Mouse (Mus musculus) CD4-positive, CD25-positive, alpha-beta regulatory T cell, adult 4 months (primary cell): ENCODE results near the gene Atp8a2. TPM values are rescaled to one million over a fixed set of nuclear protein-coding genes. Genes with fewer than 3 reads are reported as not detected.

Experiments used
- ATAC-seq: one replicate; pipeline ENCODE4 v1.8.0; 2017
- polyA plus RNA-seq, 2 experiments: library from polyadenylated mRNA; unstranded; fragments of 100-300 nt; shearing (Covaris generic); gene quantifications; one replicate each; pipeline ENCODE4 v1.2.1; 2017

Gene Atp8a2
- polyA plus RNA-seq: 1 to 10 TPM in 1 of 2 experiments, under 1 TPM in 1; 0.98 to 1.9 TPM

GRCm38 (mm10) chr14:60196884-60197283 is at the start of gene Atp8a2:
TSS of gene Atp8a2 (minus strand) at chr14:60197179.
- no peak for ATAC-seq

- no peak for ATAC-seq
These were observed 41.6 kb upstream of the Atp8a2 start for GRCm38 (mm10) chr14:60238551-60238950.

- ATAC-seq: no peak
These were observed 22.9 kb upstream of the Atp8a2 start for GRCm38 (mm10) chr14:60219886-60220285.

GRCm38 (mm10) chr14:60217616-60218015 is 20.6 kb upstream of the Atp8a2 start:
- no peak for ATAC-seq

- no peak for ATAC-seq
These were observed 19.1 kb upstream of the Atp8a2 start for GRCm38 (mm10) chr14:60216125-60216524.

GRCm38 (mm10) chr14:60215000-60215399 is 18.0 kb upstream of the Atp8a2 start:
- no peak for ATAC-seq

GRCm38 (mm10) chr14:60214040-60214439 is 17.1 kb upstream of the Atp8a2 start:
- ATAC-seq: no peak

GRCm38 (mm10) chr14:60209166-60209565 is 12.2 kb upstream of the Atp8a2 start:
- no peak for ATAC-seq

GRCm38 (mm10) chr14:60204993-60205392 is 8.0 kb upstream of the Atp8a2 start:
- ATAC-seq: no peak

GRCm38 (mm10) chr14:60195999-60196398 is 980 bp downstream of the Atp8a2 start:
- ATAC-seq: no peak

- no peak for ATAC-seq
These were observed 2.4 kb downstream of the Atp8a2 start for GRCm38 (mm10) chr14:60194606-60195005.

- no peak for ATAC-seq
These were observed 7.2 kb downstream of the Atp8a2 start for GRCm38 (mm10) chr14:60189771-60190170.

GRCm38 (mm10) chr14:60188201-60188825 is 8.7 kb downstream of the Atp8a2 start:
- ATAC-seq: no peak

- no peak for ATAC-seq
These were observed 15.7 kb downstream of the Atp8a2 start for GRCm38 (mm10) chr14:60181306-60181705.

- no peak for ATAC-seq
These were observed 18.4 kb downstream of the Atp8a2 start for GRCm38 (mm10) chr14:60178571-60178955.

GRCm38 (mm10) chr14:60177614-60178570 is 19.1 kb downstream of the Atp8a2 start:
- peak; percentile 14 for ATAC-seq

- ATAC-seq: no peak
These were observed 19.9 kb downstream of the Atp8a2 start for GRCm38 (mm10) chr14:60176891-60177613.

GRCm38 (mm10) chr14:60176469-60176890 is 20.5 kb downstream of the Atp8a2 start:
- ATAC-seq: no peak

- ATAC-seq: no peak
These were observed 24.5 kb downstream of the Atp8a2 start for GRCm38 (mm10) chr14:60172286-60173055.

GRCm38 (mm10) chr14:60170845-60171610 is 26.0 kb downstream of the Atp8a2 start:
- ATAC-seq: no peak

- no peak for ATAC-seq
These were observed 33.6 kb downstream of the Atp8a2 start for GRCm38 (mm10) chr14:60163367-60163766.
